Mouse (Mus musculus) limb, embryonic 12.5 days (tissue): ENCODE data around the gene Olfr120. TPM values are rescaled to one million over a fixed set of nuclear protein-coding genes. Genes with fewer than 3 reads are reported as not detected.
"Not testable (repeated sequence)": the region's sequence is repeated elsewhere in the genome, so short reads cannot be mapped to it uniquely, and the experiment has no call there.

Experiments used
- ATAC-seq: fragments of 200-750 bp; cut with Nextera tagmentation; 2 replicates; pipeline ENCODE4 v1.8.0; 2017; ENCODE audit warnings: low read depth, moderate TSS enrichment; ENCODE audit not compliant: insufficient number of reproducible peaks, insufficient read depth, low FRiP score, low TSS enrichment
- H3K27ac ChIP-seq: fragments of 300-500 bp; sonication (generic); 2 replicates; pipeline ENCODE4 v1.5.1; 2016; ENCODE audit warnings: mild to moderate bottlenecking, moderate library complexity
- H3K27me3 ChIP-seq: fragments of 300-500 bp; sonication (generic); 2 replicates; pipeline ENCODE4 v1.6.1; 2016; ENCODE audit warnings: mild to moderate bottlenecking, moderate library complexity
- H3K36me3 ChIP-seq: fragments of 300-500 bp; sonication (generic); 2 replicates; pipeline ENCODE4 v1.6.1; 2016; ENCODE audit warnings: mild to moderate bottlenecking, moderate library complexity
- H3K4me1 ChIP-seq: fragments of 300-500 bp; sonication (generic); replicated peaks from 2 replicates; pipeline ENCODE4 v1.6.1; 2016
- H3K4me2 ChIP-seq: fragments of 300-500 bp; sonication (generic); 2 replicates; pipeline ENCODE4 v1.6.1; 2016; ENCODE audit warnings: mild to moderate bottlenecking, moderate library complexity
- H3K4me3 ChIP-seq: fragments of 300-500 bp; sonication (generic); replicated peaks from 2 replicates; pipeline ENCODE4 v1.5.1; 2016; ENCODE audit warnings: mild to moderate bottlenecking
- H3K9ac ChIP-seq: fragments of 300-500 bp; sonication (generic); replicated peaks from 2 replicates; pipeline ENCODE4 v1.6.1; 2016; ENCODE audit warnings: mild to moderate bottlenecking, moderate library complexity
- H3K9me3 ChIP-seq: fragments of 300-500 bp; sonication (generic); 2 replicates; pipeline ENCODE4 v1.6.1; 2016; ENCODE audit warnings: mild to moderate bottlenecking, moderate library complexity
- WGBS: fragments of 180-500 bp; shearing (Covaris S2); methylation state at CpG from one replicate; pipeline ENCODE4 v1.1.7; 2016; 5-methylcytosine and 5-hydroxymethylcytosine counted together
- polyA plus RNA-seq: library from polyadenylated mRNA; unstranded; fragments of >200 nt; fragmentation: Nextera tagmentation; extraction: Ambion mirVana; gene quantifications from 2 replicates; pipeline ENCODE4 v1.2.1, GENCODE M21; 2016

Gene Olfr120
- polyA plus RNA-seq, result not detected in 2 replicates

GRCm38 (mm10) chr17:37721508-37721907, at the start of gene Olfr120:
Gene Olfr120 (plus strand): TSS chr17:37721808.
- no peaks in the 10 kb centered on the region for H3K4me1 ChIP-seq
- no peak within 1 kb of the TSS for H3K4me3 ChIP-seq
- H3K9ac ChIP-seq, result no peak within 1 kb of the TSS
- H3K27me3 ChIP-seq, result no peaks in the 10 kb centered on the region
- H3K4me2 ChIP-seq, result no peak within 1 kb of the TSS
- H3K36me3 ChIP-seq, result no peaks in the 10 kb centered on the region
- H3K9me3 ChIP-seq, result no peaks in the 10 kb centered on the region
- 71% methylated on average over 1 of the region's 1 CpGs for WGBS
- no peak for ATAC-seq
- no peak within 1 kb of the TSS for H3K27ac ChIP-seq

GRCm38 (mm10) chr17:37696264-37696663, 25.3 kb upstream of the Olfr120 start, which contains the start of gene Olfr119:
Gene Olfr119 (plus strand): TSS chr17:37696564.
- not testable (repeated sequence) for H3K9ac ChIP-seq, H3K4me1 ChIP-seq, H3K27ac ChIP-seq, H3K4me2 ChIP-seq, H3K27me3 ChIP-seq, H3K36me3 ChIP-seq, ATAC-seq, H3K4me3 ChIP-seq, H3K9me3 ChIP-seq
- 54% methylated on average over 1 of the region's 1 CpGs for WGBS

GRCm38 (mm10) chr17:37738070-37738469, 16.5 kb downstream of the Olfr120 start:
- H3K27me3 ChIP-seq, result no peaks in the 10 kb centered on the region
- H3K9ac ChIP-seq, result no peak overlapping the region
- no peaks in the 10 kb centered on the region for H3K36me3 ChIP-seq
- no peak for ATAC-seq
- WGBS, result 57% methylated on average over 7 of the region's 7 CpGs
- no peaks in the 10 kb centered on the region for H3K9me3 ChIP-seq
- no peak overlapping the region for H3K4me3 ChIP-seq
- H3K4me2 ChIP-seq, result no peak overlapping the region
- H3K4me1 ChIP-seq, result no peaks in the 10 kb centered on the region
- H3K27ac ChIP-seq, result no peak overlapping the region

- H3K27ac ChIP-seq, result no peak within 1 kb of the TSS
- no peaks in the 10 kb centered on the region for H3K9me3 ChIP-seq
- no peak within 1 kb of the TSS for H3K4me3 ChIP-seq
- ATAC-seq, result no peak
- H3K4me2 ChIP-seq, result no peak within 1 kb of the TSS
- no peaks in the 10 kb centered on the region for H3K4me1 ChIP-seq
- WGBS, result 88% methylated on average over 4 of the region's 4 CpGs
- H3K36me3 ChIP-seq, result no peaks in the 10 kb centered on the region
- H3K9ac ChIP-seq, result no peak within 1 kb of the TSS
- no peaks in the 10 kb centered on the region for H3K27me3 ChIP-seq
Measured at GRCm38 (mm10) chr17:37768307-37768706, 46.7 kb downstream of the Olfr120 start, which contains the start of gene Olfr122. Gene Olfr122 (plus strand): TSS chr17:37768607.

Other genes starting within 250 kb of the Olfr120 start
- gene H2-M2, start 238.3 kb upstream of the Olfr120 start, polyA plus RNA-seq, result not detected in 2 replicates
- gene Olfr110, start 229.3 kb upstream of the Olfr120 start, polyA plus RNA-seq, result not detected in 2 replicates
- not detected in 2 replicates for gene Olfr111, start 213.8 kb upstream of the Olfr120 start, polyA plus RNA-seq
- not detected in 2 replicates for gene Olfr112, start 152.4 kb upstream of the Olfr120 start, polyA plus RNA-seq
- not detected in 2 replicates for gene Olfr113, start 144.1 kb upstream of the Olfr120 start, polyA plus RNA-seq
- not detected in 2 replicates for gene Olfr114, start 129.1 kb upstream of the Olfr120 start, polyA plus RNA-seq
- not detected in 2 replicates for gene Olfr115, start 94.7 kb upstream of the Olfr120 start, polyA plus RNA-seq
- not detected in 2 replicates for gene Olfr116, start 94.6 kb upstream of the Olfr120 start, polyA plus RNA-seq
- gene Olfr117, start 58.0 kb upstream of the Olfr120 start, polyA plus RNA-seq, result not detected in 2 replicates
- gene Olfr118, start 54.8 kb upstream of the Olfr120 start, polyA plus RNA-seq, result not detected in 2 replicates
- not detected in 2 replicates for gene Olfr119, start 25.2 kb upstream of the Olfr120 start, polyA plus RNA-seq
- gene Olfr121, start 27.0 kb downstream of the Olfr120 start, polyA plus RNA-seq, result not detected in 2 replicates
- not detected in 2 replicates for gene Olfr122, start 46.8 kb downstream of the Olfr120 start, polyA plus RNA-seq
- not detected in 2 replicates for gene Olfr123, start 71.7 kb downstream of the Olfr120 start, polyA plus RNA-seq
- not detected in 2 replicates for gene Olfr124, start 78.1 kb downstream of the Olfr120 start, polyA plus RNA-seq
- not detected in 2 replicates for gene Olfr125, start 111.1 kb downstream of the Olfr120 start, polyA plus RNA-seq
- gene Olfr126, start 125.7 kb downstream of the Olfr120 start, polyA plus RNA-seq, result not detected in 2 replicates
- not detected in 2 replicates for gene Olfr127, start 178.6 kb downstream of the Olfr120 start, polyA plus RNA-seq
- not detected in 2 replicates for gene Olfr128, start 198.7 kb downstream of the Olfr120 start, polyA plus RNA-seq
- gene Olfr761, start 231.3 kb downstream of the Olfr120 start, polyA plus RNA-seq, result not detected in 2 replicates